Comparison of ENCODE assay signal across 12 mouse cellular contexts in the genomic region with DNA sequence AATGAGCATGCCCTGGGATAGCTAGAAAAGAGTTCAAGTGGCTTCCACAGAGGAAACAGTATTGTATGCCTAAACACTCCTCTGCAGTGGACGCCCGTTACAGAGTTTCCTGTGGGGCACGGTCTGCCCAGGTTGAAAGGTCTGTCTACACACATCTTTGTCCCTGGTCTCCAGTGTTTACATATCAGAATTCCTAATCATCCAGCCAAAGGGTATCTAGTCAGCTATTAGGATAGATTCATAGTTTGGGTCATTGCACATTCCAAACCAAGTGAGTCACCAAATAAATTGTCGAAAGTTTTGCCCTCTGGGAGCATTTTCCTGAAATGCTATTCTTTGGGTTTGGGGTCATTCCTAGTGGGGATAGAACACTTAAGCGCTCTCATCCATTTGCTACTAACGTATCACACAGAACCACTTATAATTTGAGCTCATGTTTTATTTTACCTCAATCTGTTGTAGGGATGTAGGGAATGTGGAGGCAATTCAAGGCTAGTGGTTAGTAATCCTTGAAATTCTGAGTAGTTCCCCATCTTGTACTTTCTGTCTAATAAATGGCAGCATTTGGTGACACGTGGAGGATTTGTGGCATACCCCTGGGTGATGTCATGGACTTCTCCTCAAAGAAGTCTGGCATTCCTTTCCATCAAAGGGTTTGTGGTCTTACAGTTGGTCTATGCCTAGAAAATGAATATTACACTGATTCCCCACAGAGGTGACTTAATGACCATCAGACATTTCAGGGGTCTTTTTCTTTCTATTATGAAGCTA. TPM values are rescaled to one million over a fixed set of nuclear protein-coding genes. Genes with fewer than 3 reads are reported as not detected.
DNase-seq lines count a peak whose midpoint lies in the region; ATAC-seq and TF ChIP-seq lines count a peak whose summit lies in the region.
"Had no signal": no experiment of that assay in that cellular context is flagged by ENCODE, and none has a peak within 500 bp of the region (broad histone marks: within the 10 kb centered on the region; RNA-seq: fewer than 3 reads in every experiment).

No protein-coding gene starts in this region.

- no peak overlapping the region for H3K9ac ChIP-seq in lung, embryonic 14.5 days
- no peak overlapping the region for H3K9ac ChIP-seq in intestine, embryonic 16.5 days (ENCODE audit: low read depth, low read length)
- no peak overlapping the region for H3K9ac ChIP-seq in stomach, embryonic 14.5 days (replicated peaks; ENCODE audit: low read depth, low read length)
- H3K9ac ChIP-seq: liver, embryonic 14.5 days had no signal

- no peak for TF ChIP-seq CTCF in gastrocnemius, adult 2 months (IDR thresholded peaks at IDR 0.05)
- TF ChIP-seq CTCF in lung, embryonic 14.5 days (IDR thresholded peaks at IDR 0.05; ENCODE audit: low read depth), result no peak

- intact Hi-C loops in gastrocnemius, adult 2 months (cut with DNase I), result no loop called here
- intact Hi-C loops in left cerebral cortex, postnatal 14 days (cut with DNase I), result no loop called here

- H3K36me3 ChIP-seq in lung, embryonic 14.5 days (ENCODE audit: insufficient read depth), result no peaks in the 10 kb centered on the region
- H3K36me3 ChIP-seq in intestine, embryonic 16.5 days (ENCODE audit: control insufficient read depth, insufficient read depth, low read length), result no peaks in the 10 kb centered on the region
- no peaks in the 10 kb centered on the region for H3K36me3 ChIP-seq in stomach, embryonic 14.5 days (ENCODE audit: control insufficient read depth, insufficient read depth, low read length)
- H3K36me3 ChIP-seq: forebrain, embryonic 10.5 days had no signal

- 44% methylated on average over 7 of the region's 7 CpGs for WGBS in lung, embryonic 14.5 days
- WGBS in intestine, embryonic 16.5 days, result 57% methylated on average over 7 of the region's 7 CpGs
- 47% methylated on average over 7 of the region's 7 CpGs for WGBS in stomach, embryonic 14.5 days

- ATAC-seq in lung, embryonic 14.5 days (ENCODE audit: insufficient read depth), result no peak
- ATAC-seq in intestine, embryonic 16.5 days, result no peak
- ATAC-seq in stomach, embryonic 14.5 days (ENCODE audit: insufficient number of reproducible peaks, insufficient read depth, low FRiP score, low read depth), result peak; percentile 37; the same call in 1 of the 2 replicates

- peaks cover 12% of the 10 kb centered on the region for H3K4me1 ChIP-seq in lung, embryonic 14.5 days (ENCODE audit: insufficient read depth)
- peaks cover 9% of the 10 kb centered on the region for H3K4me1 ChIP-seq in intestine, embryonic 16.5 days (ENCODE audit: control insufficient read depth, insufficient read depth, low read length)
- H3K4me1 ChIP-seq in stomach, embryonic 14.5 days (ENCODE audit: control insufficient read depth, insufficient read depth, low read length), result peaks cover 15% of the 10 kb centered on the region

- peak overlapping the region; percentile 84 for H3K27ac ChIP-seq in gastrocnemius, adult 2 months
- peak overlapping the region; percentile 82 for H3K27ac ChIP-seq in lung, embryonic 14.5 days (ENCODE audit: low read depth)
- H3K27ac ChIP-seq in intestine, embryonic 16.5 days (ENCODE audit: low read length), result peak overlapping the region; percentile 79
- H3K27ac ChIP-seq in stomach, embryonic 14.5 days (ENCODE audit: low read length), result peak overlapping the region; percentile 72
- H3K27ac ChIP-seq: forebrain, embryonic 10.5 days; liver, embryonic 14.5 days had no signal

- H3K4me2 ChIP-seq in lung, embryonic 14.5 days, result no peak overlapping the region
- H3K4me2 ChIP-seq in intestine, embryonic 16.5 days (ENCODE audit: low read depth, low read length), result no peak overlapping the region
- H3K4me2 ChIP-seq in stomach, embryonic 14.5 days (replicated peaks; ENCODE audit: low read depth, low read length), result no peak overlapping the region

- no peak for DNase-seq in gastrocnemius, adult 2 months
- no peak for DNase-seq in gastrocnemius, adult 18-20 months (ENCODE audit: low spot score)
- no peak for DNase-seq in lung, embryonic 14.5 days
- DNase-seq in lung, postnatal 14 days, result no peak
- DNase-seq in left cerebral cortex, postnatal 14 days (ENCODE audit: low spot score in 2 of 2), result no peak
- no peak for DNase-seq in layer of hippocampus, postnatal 10 days (ENCODE audit: low spot score in 2 of 2)
- DNase-seq: gastrocnemius, postnatal 36 days; kidney, postnatal 10 days had no signal

- no peaks in the 10 kb centered on the region for H3K9me3 ChIP-seq in lung, embryonic 14.5 days (ENCODE audit: low read depth, low read length)
- H3K9me3 ChIP-seq in intestine, embryonic 16.5 days (ENCODE audit: control insufficient read depth, low read length), result no peaks in the 10 kb centered on the region
- H3K9me3 ChIP-seq in stomach, embryonic 14.5 days (ENCODE audit: control insufficient read depth, low read depth, low read length), result no peaks in the 10 kb centered on the region
- H3K9me3 ChIP-seq: forebrain, embryonic 10.5 days had no signal

- no peaks in the 10 kb centered on the region for H3K27me3 ChIP-seq in lung, embryonic 14.5 days (ENCODE audit: insufficient read depth, low read length)
- no peaks in the 10 kb centered on the region for H3K27me3 ChIP-seq in intestine, embryonic 16.5 days (replicated peaks; ENCODE audit: control insufficient read depth, insufficient read depth, low read length)
- no peaks in the 10 kb centered on the region for H3K27me3 ChIP-seq in stomach, embryonic 14.5 days (ENCODE audit: control insufficient read depth, insufficient read depth, low read length)

- no peak overlapping the region for H3K4me3 ChIP-seq in gastrocnemius, adult 2 months
- H3K4me3 ChIP-seq in lung, embryonic 14.5 days (ENCODE audit: low read depth, low read length), result no peak overlapping the region
- no peak overlapping the region for H3K4me3 ChIP-seq in intestine, embryonic 16.5 days (ENCODE audit: low read length)
- H3K4me3 ChIP-seq in stomach, embryonic 14.5 days (ENCODE audit: low read depth, low read length), result no peak overlapping the region
- H3K4me3 ChIP-seq: forebrain, embryonic 10.5 days had no signal

RNA-seq across cellular contexts. Expression of a gene that starts 33.8 kb away (rescaled TPM):
- 100 to 1,000 TPM; 338 to 407 TPM for total RNA-seq in gastrocnemius, adult 2 months (2021)
- total RNA-seq in gastrocnemius, adult 18-20 months (2021), result 100 to 1,000 TPM; 335 to 441 TPM
- 36.4 and 37.5 TPM in 2 replicates for polyA plus RNA-seq in lung, embryonic 14.5 days (2014; fragmentation: Nextera tagmentation; extraction: Ambion mirVana)
- polyA plus RNA-seq in intestine, embryonic 16.5 days (2015; fragmentation: Nextera tagmentation; extraction: Ambion mirVana), result 13.8 and 14.8 TPM in 2 replicates
- polyA plus RNA-seq in stomach, embryonic 14.5 days (2014; fragmentation: Nextera tagmentation; extraction: Ambion mirVana), result 32.5 and 35.8 TPM in 2 replicates
- total RNA-seq in left cerebral cortex, postnatal 14 days (2021), result 10 to 100 TPM in 1 of 2 experiments, 1 to 10 TPM in 1; 8.9 to 12.3 TPM
- total RNA-seq in layer of hippocampus, postnatal 10 days (2021), result 10 to 100 TPM; 14.3 to 16.5 TPM

Comparison
In these comparisons a context has a peak if more than half of its experiments do, and no peak if none do; other contexts are left out.
1. RNA of a gene that starts 33.8 kb away (total RNA-seq): 335 to 441 TPM in gastrocnemius, adult 18-20 months and 338 to 407 TPM in gastrocnemius, adult 2 months; 14.3 to 16.5 TPM in layer of hippocampus, postnatal 10 days and 8.9 to 12.3 TPM in left cerebral cortex, postnatal 14 days; every median in the first group is over 10 times any median in the second.
2. Peak in every context shown above with its lines, with median percentiles within 50 percentile points of each other: H3K27ac ChIP-seq.